Mouse (Mus musculus): ENCODE data around the gene Rb1.

The Rb1 gene

GRCm38 (mm10) chr14:73201447-73201846 lies 124.2 kb downstream of the Rb1 start:
- 53% methylated on average over 3 of the region's 3 CpGs for WGBS

- WGBS, result 50% methylated on average over 5 of the region's 5 CpGs
Measured at GRCm38 (mm10) chr14:73199058-73199457, 126.6 kb downstream of the Rb1 start.

- 96% methylated on average over 7 of the region's 7 CpGs for WGBS
Measured at GRCm38 (mm10) chr14:73186875-73187274, 138.7 kb downstream of the Rb1 start.

GRCm38 (mm10) chr14:73181144-73181543 lies 144.5 kb downstream of the Rb1 start:
- 47% methylated on average over 2 of the region's 2 CpGs for WGBS

- 76% methylated on average over 3 of the region's 3 CpGs for WGBS
Measured at GRCm38 (mm10) chr14:73180671-73181070, 145.0 kb downstream of the Rb1 start.

- WGBS, result 53% methylated on average over 4 of the region's 4 CpGs
Measured at GRCm38 (mm10) chr14:73179221-73179681, 146.4 kb downstream of the Rb1 start.

- 79% methylated on average over 11 of the region's 11 CpGs for WGBS
Measured at GRCm38 (mm10) chr14:73177961-73178360, 147.7 kb downstream of the Rb1 start.

- 80% methylated on average over 5 of the region's 5 CpGs for WGBS
Measured at GRCm38 (mm10) chr14:73176266-73176665, 149.4 kb downstream of the Rb1 start.

GRCm38 (mm10) chr14:73175814-73176213 lies 149.8 kb downstream of the Rb1 start:
- 71% methylated on average over 6 of the region's 6 CpGs for WGBS

GRCm38 (mm10) chr14:73175031-73175430 lies 150.6 kb downstream of the Rb1 start:
- 90% methylated on average over 1 of the region's 1 CpGs for WGBS

- 44% methylated on average over 7 of the region's 7 CpGs for WGBS
Measured at GRCm38 (mm10) chr14:73174091-73174995, 151.3 kb downstream of the Rb1 start.

GRCm38 (mm10) chr14:73173662-73174061 lies 152.0 kb downstream of the Rb1 start:
- WGBS, result 77% methylated on average over 11 of the region's 11 CpGs

- WGBS, result 57% methylated on average over 12 of the region's 12 CpGs
Measured at GRCm38 (mm10) chr14:73172196-73173011, 153.2 kb downstream of the Rb1 start.

GRCm38 (mm10) chr14:73169926-73170844 lies 155.4 kb downstream of the Rb1 start:
- 97% methylated on average over 13 of the region's 13 CpGs for WGBS

- WGBS, result 84% methylated on average over 6 of the region's 6 CpGs
Measured at GRCm38 (mm10) chr14:73168605-73169004, 157.0 kb downstream of the Rb1 start.

GRCm38 (mm10) chr14:73165136-73165535 lies 160.5 kb downstream of the Rb1 start:
- 91% methylated on average over 6 of the region's 6 CpGs for WGBS

- 95% methylated on average over 10 of the region's 10 CpGs for WGBS
Measured at GRCm38 (mm10) chr14:73163363-73163998, 162.1 kb downstream of the Rb1 start.

GRCm38 (mm10) chr14:73162192-73162800 lies 163.3 kb downstream of the Rb1 start:
- WGBS, result 63% methylated on average over 13 of the region's 13 CpGs

- 73% methylated on average over 5 of the region's 5 CpGs for WGBS
Measured at GRCm38 (mm10) chr14:73161303-73161702, 164.3 kb downstream of the Rb1 start.

GRCm38 (mm10) chr14:73148125-73148524 lies 177.5 kb downstream of the Rb1 start:
- 83% methylated on average over 3 of the region's 3 CpGs for WGBS

Data from cerebral cortex, adult 2 months (tissue).